Mouse (Mus musculus): ENCODE results near the gene Sugct.

Sugct gene

DNA sequence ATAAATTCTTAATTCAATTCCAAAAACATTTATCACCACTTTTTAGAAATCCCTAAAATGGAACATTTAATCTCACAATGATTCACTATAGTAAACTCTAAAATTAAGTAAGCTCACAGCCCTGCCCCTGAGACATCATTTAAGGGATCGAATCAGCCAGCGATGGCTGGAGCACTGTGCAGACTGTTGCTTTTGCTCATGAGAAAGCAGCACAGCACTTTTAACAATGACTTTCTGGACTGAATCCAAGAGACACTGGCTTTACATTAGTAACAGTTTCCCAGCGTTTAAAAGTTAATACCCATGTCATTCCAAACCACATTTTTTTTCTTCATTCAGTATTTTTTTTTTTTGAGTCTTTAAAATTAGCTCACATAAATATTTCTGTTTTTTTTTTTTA is 398.9 kb downstream of the Sugct start:
- no peak for DNase-seq (ENCODE audit: low spot score in 2 of 2)

GRCm38 (mm10) chr13:17291057-17291456 is 404.3 kb downstream of the Sugct start:
- DNase-seq (ENCODE audit: low spot score in 2 of 2), result no peak

DNA sequence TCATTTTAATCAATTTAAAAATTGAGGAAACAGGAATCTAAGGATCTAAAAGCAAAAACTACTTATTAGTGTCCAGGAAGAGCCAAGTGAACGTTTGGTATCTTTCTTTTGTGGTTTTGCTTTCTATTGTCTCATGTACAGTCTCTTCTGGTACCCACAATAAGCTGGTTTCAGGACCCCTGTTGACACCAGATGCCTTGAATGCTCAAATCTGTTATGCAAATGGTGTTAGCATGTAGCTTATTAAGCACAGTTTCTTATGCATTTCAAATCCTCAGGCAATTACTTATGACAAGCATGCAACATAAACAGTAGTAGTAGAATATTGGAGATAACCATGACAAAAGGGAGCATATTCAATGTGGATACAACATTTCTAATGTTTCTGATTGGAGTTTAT is 407.0 kb downstream of the Sugct start:
- no peak for DNase-seq (ENCODE audit: low spot score in 2 of 2)

DNA sequence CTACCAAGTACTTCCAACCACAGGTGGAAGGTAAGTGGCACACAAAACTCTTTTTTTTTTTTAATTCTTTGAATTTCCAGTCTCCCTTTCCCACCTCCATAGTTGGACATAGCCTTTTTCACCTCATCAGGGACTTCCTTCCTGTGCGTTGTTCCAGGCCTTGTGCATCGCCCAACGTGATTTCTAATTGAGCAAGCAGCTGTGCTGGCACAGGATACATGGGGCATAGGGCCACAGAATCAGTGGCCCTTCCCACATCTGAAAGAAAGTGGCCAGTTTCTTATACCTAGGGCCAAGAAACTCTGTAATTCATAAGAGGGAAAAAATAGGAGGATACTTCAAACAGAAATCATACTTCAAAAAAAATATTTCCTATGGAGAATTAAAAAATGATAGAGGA is 449.4 kb downstream of the Sugct start:
- no peak for DNase-seq (ENCODE audit: low spot score in 2 of 2)

GRCm38 (mm10) chr13:17216524-17216923 is 478.8 kb downstream of the Sugct start:
- DNase-seq (ENCODE audit: low spot score in 2 of 2), result no peak

DNA sequence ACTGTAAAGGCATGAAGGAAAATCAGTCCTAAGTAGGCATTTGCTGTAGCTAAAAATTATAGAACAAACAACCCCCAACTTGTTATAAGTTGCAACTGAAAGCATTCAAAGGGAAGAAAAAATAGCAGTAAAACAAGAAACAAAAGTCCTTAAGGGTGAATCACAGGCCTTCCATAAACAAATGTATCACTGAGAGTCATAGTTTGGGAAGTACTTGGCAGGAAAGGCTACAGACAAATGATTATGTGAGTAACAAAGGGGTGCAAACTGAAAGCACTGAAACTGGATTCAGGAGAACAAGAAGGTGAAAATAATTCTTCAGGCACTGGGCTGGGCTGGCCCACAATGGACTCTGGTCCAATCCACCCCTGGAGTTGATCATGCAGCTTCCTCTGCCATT is 482.7 kb downstream of the Sugct start:
- DNase-seq (ENCODE audit: low spot score in 2 of 2), result no peak

DNA sequence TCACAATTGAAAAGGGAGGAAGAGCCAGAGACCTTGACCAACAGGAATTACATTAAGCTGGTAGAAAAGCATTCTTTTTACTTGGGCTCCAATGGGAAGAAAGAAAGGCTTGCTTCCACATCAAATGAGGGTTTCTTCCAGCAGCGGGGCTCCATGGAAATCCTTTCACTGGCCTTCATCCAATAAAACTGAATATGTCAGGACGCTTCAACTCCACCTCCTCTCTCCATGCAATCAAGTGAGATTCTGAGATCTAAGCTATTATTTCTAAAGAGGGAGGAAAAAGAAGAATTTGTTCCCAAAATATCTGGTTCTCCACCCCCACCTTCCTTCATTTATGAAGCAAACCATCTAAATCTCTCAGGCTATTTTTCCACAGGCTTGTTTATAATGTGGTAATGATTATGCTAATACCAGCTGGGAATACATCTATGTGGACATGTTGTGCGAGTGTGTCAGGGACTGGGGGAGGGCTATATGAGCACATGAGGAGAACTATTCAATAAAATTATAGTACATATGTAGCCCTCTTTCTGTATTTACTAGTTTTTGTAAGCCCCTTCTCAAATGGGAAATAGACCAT is 505.1 kb downstream of the Sugct start:
- DNase-seq (ENCODE audit: low spot score in 2 of 2), result no peak

- no peak for DNase-seq (ENCODE audit: low spot score in 2 of 2)
Measured at GRCm38 (mm10) chr13:17185253-17185652, 510.1 kb downstream of the Sugct start.

- DNase-seq (ENCODE audit: low spot score in 2 of 2), result no peak
Measured at GRCm38 (mm10) chr13:17165917-17166316, 529.4 kb downstream of the Sugct start.

DNA sequence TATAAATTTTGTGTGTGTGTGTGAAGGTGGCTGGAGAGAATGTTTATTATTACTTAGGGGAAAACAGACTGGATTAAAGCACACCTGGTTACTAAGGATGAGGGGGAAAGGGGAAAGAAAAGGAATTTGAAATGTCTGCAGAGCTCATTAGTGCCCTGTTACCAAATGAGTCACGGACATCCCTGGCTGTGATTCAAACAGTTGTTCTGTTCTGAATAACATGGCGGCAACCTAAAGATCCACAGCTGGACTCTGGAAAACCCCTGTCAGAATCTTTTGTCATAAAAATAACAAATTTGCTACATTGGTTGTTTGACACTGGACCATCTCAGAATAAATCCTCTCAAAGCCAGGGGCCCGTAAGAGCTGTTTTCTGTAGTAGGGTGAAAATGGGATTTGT is 530.6 kb downstream of the Sugct start:
- no peak for DNase-seq (ENCODE audit: low spot score in 2 of 2)

GRCm38 (mm10) chr13:17146441-17146992 is 548.8 kb downstream of the Sugct start:
- no peak for DNase-seq (ENCODE audit: low spot score in 2 of 2)

GRCm38 (mm10) chr13:17116073-17116472 is 579.3 kb downstream of the Sugct start:
- no peak for DNase-seq (ENCODE audit: low spot score in 2 of 2)

GRCm38 (mm10) chr13:17102372-17102771 is 593.0 kb downstream of the Sugct start:
- DNase-seq (ENCODE audit: low spot score in 2 of 2), result no peak

GRCm38 (mm10) chr13:17086547-17086946 is 608.8 kb downstream of the Sugct start:
- no peak for DNase-seq (ENCODE audit: low spot score in 2 of 2)

GRCm38 (mm10) chr13:17086146-17086545 is 609.2 kb downstream of the Sugct start:
- no peak for DNase-seq (ENCODE audit: low spot score in 2 of 2)

GRCm38 (mm10) chr13:17084946-17085852 is 610.2 kb downstream of the Sugct start:
- DNase-seq (ENCODE audit: low spot score in 2 of 2), result no peak

DNA sequence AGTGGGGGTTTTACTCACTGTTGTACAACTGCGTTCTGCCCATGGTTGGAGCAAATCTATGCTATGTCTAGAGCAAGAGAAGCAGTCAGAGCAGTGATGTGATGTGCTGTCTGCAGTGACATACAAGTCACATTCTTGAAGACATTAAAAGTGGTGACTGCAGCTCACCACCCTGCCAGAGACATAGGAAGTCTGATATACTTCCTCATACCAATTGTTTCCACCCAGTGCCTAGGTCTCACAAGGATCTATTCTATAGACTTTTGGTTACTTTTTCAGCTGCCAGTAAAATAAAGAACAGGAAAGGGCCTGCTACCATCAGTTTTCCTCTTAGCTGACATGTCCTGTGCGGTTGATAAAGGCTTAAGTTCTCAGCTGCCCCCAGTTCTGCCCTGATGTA is 613.7 kb downstream of the Sugct start:
- no peak for DNase-seq (ENCODE audit: low spot score in 2 of 2)

DNA sequence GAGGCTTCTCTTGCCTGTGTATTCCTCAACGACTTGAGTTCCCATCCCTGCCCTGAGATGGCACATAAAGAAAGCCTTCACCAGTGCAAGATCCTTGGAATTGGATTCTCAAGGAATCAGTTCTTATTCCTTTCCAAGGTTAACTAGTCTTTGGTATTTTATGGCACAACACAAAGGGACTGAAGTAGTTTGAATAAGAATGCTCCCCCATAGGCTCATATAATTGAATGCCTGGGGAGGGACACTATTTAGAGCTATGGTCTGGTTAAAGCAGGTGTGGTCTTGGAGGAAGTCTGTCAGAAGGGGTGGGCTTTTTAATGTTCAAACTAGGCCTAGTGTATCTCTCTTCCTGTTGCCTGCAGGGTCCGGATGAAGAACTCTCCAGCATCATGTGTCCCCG is 629.8 kb downstream of the Sugct start:
- no peak for DNase-seq (ENCODE audit: low spot score in 2 of 2)

GRCm38 (mm10) chr13:17056650-17057049 is 638.7 kb downstream of the Sugct start:
- no peak for DNase-seq (ENCODE audit: low spot score in 2 of 2)

- no peak for DNase-seq (ENCODE audit: low spot score in 2 of 2)
Measured at GRCm38 (mm10) chr13:17043426-17044224, 651.7 kb downstream of the Sugct start.

DNA sequence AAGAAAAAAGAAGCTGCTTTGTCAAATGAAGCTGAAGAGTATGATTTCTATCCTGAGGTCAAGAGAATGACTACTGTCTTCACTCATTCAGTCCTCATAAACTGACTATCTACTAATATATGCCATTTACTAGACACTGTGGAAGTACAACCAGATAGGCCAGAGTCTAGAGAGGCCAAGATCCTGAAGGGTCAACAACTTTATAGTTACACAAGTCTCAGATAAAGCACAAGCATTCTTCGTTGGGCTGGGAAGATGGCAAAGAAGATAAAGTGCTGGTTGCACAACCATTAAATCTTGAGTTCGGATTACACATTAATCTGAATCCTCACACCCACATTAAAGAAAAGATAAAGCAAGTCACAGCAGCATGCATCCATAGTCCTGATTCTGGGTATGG is 653.0 kb downstream of the Sugct start:
- DNase-seq (ENCODE audit: low spot score in 2 of 2), result no peak

DNA sequence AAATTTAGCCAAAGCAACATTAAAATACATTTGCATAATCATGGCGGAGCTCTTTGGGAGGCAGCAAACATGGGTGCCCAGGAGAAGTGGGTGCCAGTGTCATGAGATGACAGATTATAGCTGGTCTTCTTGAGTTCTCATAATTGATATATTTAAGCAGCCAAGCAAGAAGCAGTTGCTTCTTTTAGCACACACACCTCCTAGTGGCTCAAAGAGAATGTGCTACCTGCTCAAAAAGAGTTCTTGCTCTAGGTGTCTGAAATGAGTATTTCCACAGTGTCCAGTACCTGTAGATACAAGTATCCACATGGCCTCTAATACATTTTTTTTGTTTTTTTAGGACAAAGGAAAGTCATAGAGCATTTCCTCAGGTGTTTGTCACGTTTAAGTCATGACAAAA is 655.6 kb downstream of the Sugct start:
- DNase-seq (ENCODE audit: low spot score in 2 of 2), result no peak

All from frontal cortex, postnatal 14 days (tissue).